Mouse (Mus musculus): ENCODE data around the gene Zfp566.
A peak's percentile ranks its signal among the peaks of the same experiment; 100 is the strongest.
"Not testable (repeated sequence)": the region's sequence is repeated elsewhere in the genome, so short reads cannot be mapped to it uniquely, and the experiment has no call there.

Gene Zfp566

GRCm38 (mm10) chr7:30090092-30090969 lies at the start of gene Zfp566, which contains the start of gene Gm26920:
TSS of gene Zfp566 (minus strand) at chr7:30090527.
TSS of gene Gm26920 (minus strand) at chr7:30090410.
- DNase-seq = peak; percentile 96

- DNase-seq = no peak
Measured at GRCm38 (mm10) chr7:30136826-30137225, 46.5 kb upstream of the Zfp566 start.

GRCm38 (mm10) chr7:30132396-30132795 lies 42.1 kb upstream of the Zfp566 start:
- no peak for DNase-seq

- DNase-seq = no peak
Measured at GRCm38 (mm10) chr7:30129900-30130299, 39.6 kb upstream of the Zfp566 start.

- no peak for DNase-seq
Measured at GRCm38 (mm10) chr7:30122188-30122530, 31.8 kb upstream of the Zfp566 start.

- DNase-seq = peak; percentile 91
Measured at GRCm38 (mm10) chr7:30121308-30122187, 31.2 kb upstream of the Zfp566 start, which contains the start of gene Zfp382. TSS of gene Zfp382 (plus strand) at chr7:30121942.

- DNase-seq = not testable (repeated sequence)
Measured at GRCm38 (mm10) chr7:30117935-30118334, 27.6 kb upstream of the Zfp566 start.

- DNase-seq = no peak
Measured at GRCm38 (mm10) chr7:30116076-30116475, 25.7 kb upstream of the Zfp566 start.

GRCm38 (mm10) chr7:30099297-30099696 lies 9.0 kb upstream of the Zfp566 start:
- DNase-seq = peak; percentile 18

GRCm38 (mm10) chr7:30095551-30096125 lies 5.3 kb upstream of the Zfp566 start:
- DNase-seq = no peak

GRCm38 (mm10) chr7:30094646-30095429 lies 4.5 kb upstream of the Zfp566 start, which contains the start of gene Zfp260:
TSS of gene Zfp260 (plus strand) at chr7:30094777.
- peak; percentile 89 for DNase-seq

GRCm38 (mm10) chr7:30093918-30094415 lies 3.6 kb upstream of the Zfp566 start:
- DNase-seq = no peak

- DNase-seq = no peak
Measured at GRCm38 (mm10) chr7:30092666-30093065, 2.3 kb upstream of the Zfp566 start.

- DNase-seq = no peak
Measured at GRCm38 (mm10) chr7:30090970-30091585, 751 bp upstream of the Zfp566 start.

- no peak for DNase-seq
Measured at GRCm38 (mm10) chr7:30089405-30089804, 922 bp downstream of the Zfp566 start.

GRCm38 (mm10) chr7:30086524-30086923 lies 3.8 kb downstream of the Zfp566 start:
- no peak for DNase-seq

- DNase-seq = peak; percentile 79
Measured at GRCm38 (mm10) chr7:30072146-30073028, 17.9 kb downstream of the Zfp566 start, which contains the start of gene Zfp82. TSS of gene Zfp82 (minus strand) at chr7:30072900.

- no peak for DNase-seq
Measured at GRCm38 (mm10) chr7:30064622-30065021, 25.7 kb downstream of the Zfp566 start.

- no peak for DNase-seq
Measured at GRCm38 (mm10) chr7:30062478-30062877, 27.8 kb downstream of the Zfp566 start.

- DNase-seq = no peak
Measured at GRCm38 (mm10) chr7:30060341-30060740, 30.0 kb downstream of the Zfp566 start.
